Mouse (Mus musculus) limb, embryonic 10.5 days (tissue): ENCODE measurements around the gene Elf2. TPM values are rescaled to one million over a fixed set of nuclear protein-coding genes. Genes with fewer than 3 reads are reported as not detected.

Experiments
- DNase-seq: peaks from one replicate; pipeline ENCODE4 v3.0.0-alpha.2; 2017; ENCODE audit warnings: low spot score
- H3K27ac ChIP-seq: fragments of 300-500 bp; sonication (generic); 2 replicates; pipeline ENCODE4 v1.5.1; 2016; ENCODE audit warnings: mild to moderate bottlenecking
- H3K27me3 ChIP-seq: fragments of 300-500 bp; sonication (generic); 2 replicates; pipeline ENCODE4 v1.6.1; 2016; ENCODE audit warnings: low read depth, mild to moderate bottlenecking; ENCODE audit not compliant: poor library complexity, severe bottlenecking
- H3K36me3 ChIP-seq: fragments of 300-500 bp; sonication (generic); 2 replicates; pipeline ENCODE4 v1.6.1; 2016; ENCODE audit warnings: mild to moderate bottlenecking, moderate library complexity
- H3K4me1 ChIP-seq: fragments of 300-500 bp; sonication (generic); 2 replicates; pipeline ENCODE4 v1.6.1; 2016
- H3K4me3 ChIP-seq: fragments of 300-500 bp; sonication (generic); 2 replicates; pipeline ENCODE4 v1.5.1; 2016; ENCODE audit warnings: mild to moderate bottlenecking, moderate library complexity
- H3K9me3 ChIP-seq: fragments of 300-500 bp; sonication (generic); replicated peaks from 2 replicates; pipeline ENCODE4 v1.6.1; 2016; ENCODE audit warnings: mild to moderate bottlenecking
- WGBS: fragments of 180-500 bp; shearing (Covaris S2); methylation state at CpG from one replicate; pipeline ENCODE4 v1.1.7; 2016; 5-methylcytosine and 5-hydroxymethylcytosine counted together
- microRNA-seq: library from miRNA; unstranded; fragments of <30 nt; microRNA quantifications from one replicate; pipeline ENCODE4, GENCODE M21; 2017
- polyA plus RNA-seq: library from polyadenylated mRNA; unstranded; fragments of >200 nt; fragmentation: Nextera tagmentation; extraction: Ambion mirVana; gene quantifications from 2 replicates; pipeline ENCODE4 v1.2.1, GENCODE M21; 2016

The Elf2 gene
- polyA plus RNA-seq, 1 experiment from 2014 or later: 44.3 TPM

- Histone ChIP-seq H3K27me3 (no peaks in the 10 kb centered on the region), H3K36me3 (no peaks in the 10 kb centered on the region), H3K4me3 (no peak overlapping the region), H3K27ac (no peak overlapping the region), H3K9me3 (no peaks in the 10 kb centered on the region), H3K4me1 (peaks cover 14% of the 10 kb centered on the region)
- DNase-seq: no peak
- 87% methylated on average over 6 of the region's 6 CpGs for WGBS
These were observed 136.6 kb downstream of the Elf2 start for GRCm38 (mm10) chr3:51203906-51204305.

Small RNAs within 50 kb of the gene (microRNA-seq; reads per million reads assigned to microRNA genes)
- not detected for gene Gm24282

Other genes starting within 250 kb of the Elf2 start
- gene Noct, start 116.2 kb downstream of the Elf2 start, polyA plus RNA-seq: 11.0 and 11.9 TPM in 2 replicates
- gene Mgarp, start 56.1 kb upstream of the Elf2 start, polyA plus RNA-seq: 3.8 and 4.9 TPM in 2 replicates
- gene Ndufc1, start 68.3 kb upstream of the Elf2 start, polyA plus RNA-seq: 565 and 602 TPM in 2 replicates
- 61.8 and 64.0 TPM in 2 replicates for gene Naa15, start 74.5 kb upstream of the Elf2 start, polyA plus RNA-seq
- 11.2 and 14.2 TPM in 2 replicates for gene Rab33b, start 143.3 kb upstream of the Elf2 start, polyA plus RNA-seq
- 2.7 and 4.8 TPM in 2 replicates for gene Setd7, start 220.2 kb upstream of the Elf2 start, polyA plus RNA-seq